Mouse (Mus musculus) lung, postnatal 0 days (tissue): ENCODE results near the gene Dpp3.

Experiments used
- CTCF ChIP-seq: IDR thresholded peaks from 2 replicates; pipeline ENCODE4 v1.5.1; 2016; ENCODE audit warnings: antibody characterized with exemption, mild to moderate bottlenecking
- EP300 ChIP-seq: IDR thresholded peaks from 2 replicates; pipeline ENCODE4 v1.6.1; 2016; ENCODE audit warnings: antibody characterized with exemption, mild to moderate bottlenecking, control low read depth

DNA sequence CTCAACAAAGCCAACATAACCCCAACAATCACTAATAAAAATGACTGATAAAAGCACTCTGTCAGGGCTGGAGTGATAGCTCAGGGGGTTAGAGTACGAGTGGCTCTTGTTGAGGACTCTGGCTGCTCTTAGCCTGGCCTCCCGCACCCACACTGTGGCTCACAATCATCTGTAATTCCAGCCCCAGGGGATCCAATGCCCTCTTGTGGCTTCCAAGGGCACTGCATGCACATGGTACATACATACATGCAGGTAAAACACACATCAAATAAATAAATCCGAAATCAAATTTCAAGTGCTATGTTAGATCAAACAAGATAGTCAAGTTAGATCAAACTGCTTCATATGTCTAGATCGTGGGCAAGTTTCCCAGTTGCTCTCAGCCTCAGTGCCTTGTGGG is 20.0 kb downstream of the Dpp3 start:
- TF ChIP-seq CTCF (peak; percentile 73), EP300 (no peak)
